Mouse (Mus musculus) gastrocnemius, postnatal 4 days (tissue): ENCODE results near the gene Atp2b2. TPM values are rescaled to one million over a fixed set of nuclear protein-coding genes. Genes with fewer than 3 reads are reported as not detected.
A peak's percentile ranks its signal among the peaks of the same experiment; 100 is the strongest.
"Not testable (repeated sequence)": the region's sequence is repeated elsewhere in the genome, so short reads cannot be mapped to it uniquely, and the experiment has no call there.

Source experiments
- DNase-seq, 2 experiments: peaks; one replicate each; pipeline ENCODE4 v3.0.0; 2021 to 2022; ENCODE audit warnings: low spot score in 2 of 2, mixed read lengths in 2 of 2
- microRNA-seq: library from miRNA; unstranded; fragments of <30 nt; microRNA quantifications from one replicate; pipeline ENCODE4 v1.2.0, GENCODE M21; 2021
- total RNA-seq, 2 experiments: library from RNA; stranded (reverse); gene quantifications; 2 replicates each; pipeline ENCODE4 v1.2.3; 2021

Atp2b2 gene
- total RNA-seq, 2 experiments from 2014 or later: 0.49 to 0.54 TPM

DNA sequence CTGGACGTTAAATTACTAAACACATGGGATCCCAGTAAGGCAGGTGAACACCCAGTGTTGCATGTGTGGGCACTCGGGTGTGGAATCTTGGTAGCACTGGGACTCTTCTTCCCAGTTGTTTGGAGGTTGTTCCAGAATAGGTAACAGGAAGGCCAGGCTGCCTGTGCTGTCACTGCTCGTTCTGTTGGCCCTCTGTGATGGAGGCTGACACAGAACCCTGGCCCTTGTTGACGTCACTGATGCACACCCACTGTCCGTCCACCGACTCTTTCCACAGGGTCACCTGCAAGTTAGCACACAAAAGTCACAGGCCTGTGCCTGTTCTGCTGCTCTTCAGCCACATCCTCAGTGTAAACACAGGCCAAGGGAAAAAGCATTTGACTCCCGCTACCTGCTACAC is 314.2 kb downstream of the Atp2b2 start:
- DNase-seq: no peak

DNA sequence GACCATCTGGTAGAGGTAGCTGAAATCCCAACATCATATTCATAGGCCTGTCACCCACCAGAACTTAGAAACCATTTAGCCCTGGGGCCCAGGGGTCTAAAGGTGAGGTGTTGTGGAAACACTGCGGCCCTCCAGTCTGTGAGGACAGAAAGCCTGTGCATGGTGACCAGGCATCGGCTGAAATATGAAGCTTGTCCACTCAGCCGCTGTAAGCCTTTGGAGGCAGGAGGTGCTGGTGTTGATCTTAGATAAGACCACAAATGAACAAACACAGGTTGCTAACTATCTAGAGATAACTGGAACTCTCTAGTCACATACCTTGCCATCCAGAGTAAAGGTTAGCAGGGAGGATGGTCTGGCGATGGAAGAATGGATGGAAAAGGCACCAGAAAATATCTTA is 321.4 kb downstream of the Atp2b2 start:
- no peak for DNase-seq

DNA sequence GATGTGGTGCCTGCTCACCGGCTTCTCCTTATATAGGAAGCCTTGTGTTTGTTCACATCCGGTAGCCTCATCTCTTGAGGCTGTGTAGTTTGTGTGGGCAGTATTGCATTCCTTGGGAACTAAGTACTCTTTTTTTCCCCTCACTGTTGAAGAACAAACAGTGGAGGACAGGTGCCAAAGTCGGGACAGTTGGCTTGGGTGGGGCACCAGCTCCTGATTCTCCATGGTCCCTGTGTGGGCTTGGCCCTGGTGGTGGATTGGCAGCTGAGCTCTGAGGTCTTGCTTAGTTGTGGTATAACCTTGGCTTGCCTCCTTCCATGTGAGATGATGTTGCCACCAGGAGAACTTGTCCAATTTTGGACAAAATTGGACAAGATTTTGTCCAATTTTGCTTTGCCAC is 322.5 kb downstream of the Atp2b2 start, which contains the start of gene Ghrl:
Ghrl (minus strand) TSS at position 3 of the 400 bp plus-strand sequence.
- no peak for DNase-seq

- DNase-seq: no peak
These were observed 324.9 kb downstream of the Atp2b2 start for GRCm38 (mm10) chr6:113717541-113717940.

DNA sequence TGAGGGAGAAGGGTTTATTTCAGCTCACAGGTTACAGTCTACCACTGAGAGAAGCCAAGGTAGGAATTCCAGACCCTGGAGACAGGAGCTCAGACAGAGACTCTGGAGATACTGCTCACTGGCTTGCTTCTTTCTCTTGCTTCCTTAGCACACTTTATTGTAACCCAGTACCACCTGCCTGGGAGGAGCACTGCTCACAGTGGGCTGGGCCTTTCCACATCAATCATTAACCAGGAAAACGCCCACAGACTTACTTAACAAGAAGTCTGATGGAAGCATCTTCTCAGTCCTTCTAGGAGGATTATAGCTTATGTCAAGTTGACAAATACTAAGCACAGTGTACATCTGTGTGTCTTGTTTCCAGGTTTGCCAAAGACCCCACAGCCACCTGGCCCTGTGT is 327.6 kb downstream of the Atp2b2 start:
- DNase-seq: no peak

GRCm38 (mm10) chr6:113714276-113714675 is 328.1 kb downstream of the Atp2b2 start:
- DNase-seq: no peak

DNA sequence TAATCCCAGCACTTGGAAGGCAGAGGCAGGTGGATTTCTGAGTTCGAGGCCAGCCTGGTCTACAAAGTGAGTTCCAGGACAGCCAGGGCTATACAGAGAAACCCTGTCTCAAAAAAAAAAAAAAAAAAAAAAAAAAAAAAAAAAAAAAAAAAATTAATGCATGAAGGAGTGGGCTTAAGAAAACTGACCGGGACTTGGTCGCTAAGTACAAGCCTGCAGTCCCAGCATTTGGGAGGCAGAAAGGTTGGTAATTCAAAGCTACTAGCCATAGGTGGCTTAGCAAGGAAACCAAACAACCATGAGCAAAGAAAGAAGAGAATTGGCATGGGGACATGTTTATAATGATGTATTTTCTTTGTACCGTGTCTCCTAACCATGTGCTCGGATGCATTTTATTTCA is 329.0 kb downstream of the Atp2b2 start:
- not testable (repeated sequence) for DNase-seq

- no peak for DNase-seq
These were observed 329.7 kb downstream of the Atp2b2 start for GRCm38 (mm10) chr6:113712718-113713117.

DNA sequence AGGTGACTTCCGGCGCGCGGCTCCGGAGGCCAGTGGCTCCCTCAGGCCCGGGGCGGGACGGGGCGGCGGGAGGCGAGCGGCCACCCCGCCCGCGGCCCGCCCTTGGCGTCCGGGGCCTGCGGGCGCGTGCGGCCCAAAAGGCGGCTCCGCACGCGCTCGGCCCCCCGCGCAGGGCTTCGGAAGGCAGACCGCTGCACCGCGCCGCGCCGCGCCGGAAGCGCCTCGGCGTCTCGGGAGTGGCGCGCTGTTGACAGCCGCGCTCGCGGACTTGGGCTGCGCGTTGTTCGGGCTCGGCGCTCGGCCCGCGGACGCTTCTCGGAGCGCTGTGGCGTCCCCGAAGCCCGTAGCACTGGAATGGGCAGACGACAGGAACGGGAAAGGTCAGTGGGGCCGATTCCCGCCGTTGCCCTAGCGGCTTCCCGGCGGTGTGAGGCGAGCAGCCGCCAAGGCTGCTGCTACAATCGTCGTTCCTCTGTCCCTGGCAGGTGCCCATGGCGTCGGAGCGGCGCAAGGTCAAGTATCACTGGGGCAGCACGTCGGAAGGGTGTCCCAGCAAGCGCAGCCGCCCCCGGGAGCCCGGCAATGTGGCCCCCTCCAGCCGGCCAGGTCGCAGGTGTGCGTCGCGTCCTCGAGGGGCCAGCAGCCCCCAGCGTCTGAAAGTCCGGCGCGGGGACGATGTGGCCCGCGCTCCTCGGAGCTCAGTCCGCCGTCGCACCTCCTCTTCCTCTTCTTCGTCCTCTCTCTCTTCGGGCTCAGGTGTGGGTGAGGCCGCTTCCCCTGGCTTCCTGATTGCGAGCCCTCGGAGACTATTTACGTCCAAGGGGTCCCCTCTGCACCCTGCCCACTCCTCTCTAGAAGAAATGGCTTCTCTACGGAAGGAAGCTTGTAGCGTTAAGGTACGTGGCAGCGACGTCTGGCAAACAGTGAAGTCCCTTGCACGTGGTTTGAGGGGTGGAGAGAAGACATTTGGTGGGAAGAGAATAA is 344.9 kb downstream of the Atp2b2 start:
- peak; percentile 35 to 44 for DNase-seq

DNA sequence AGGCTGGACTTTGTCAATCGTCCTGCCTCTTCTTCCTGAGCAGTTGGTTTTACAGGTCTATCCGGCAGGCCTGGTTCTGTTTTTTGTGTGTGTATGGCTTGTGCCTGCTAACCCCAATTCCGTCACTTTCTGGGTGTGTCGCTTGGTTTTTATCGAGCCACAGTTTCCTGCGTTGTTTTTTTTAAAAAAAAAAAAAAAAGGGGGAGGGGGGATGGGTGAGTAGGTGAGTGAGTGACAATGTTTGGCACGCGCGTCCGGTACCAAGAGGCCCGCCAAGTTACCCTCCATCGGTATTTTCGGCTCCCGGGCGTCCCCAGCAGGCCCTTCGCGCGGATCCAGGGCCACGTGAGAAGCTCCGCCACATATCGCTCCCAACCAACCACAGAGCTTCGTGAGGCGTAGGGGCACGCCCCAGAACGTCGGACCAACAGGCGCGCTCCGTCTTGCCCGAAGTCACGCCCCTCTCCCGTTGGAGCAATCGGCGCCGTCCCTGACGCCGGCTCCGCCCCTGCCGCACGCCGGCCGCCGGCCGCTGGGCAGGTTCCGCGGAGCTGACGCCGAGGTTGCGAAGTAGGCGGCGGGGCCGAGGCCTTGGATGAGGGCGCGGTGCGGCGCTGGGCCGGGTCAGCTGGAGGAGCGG is 345.7 kb downstream of the Atp2b2 start, which contains the start of gene Tatdn2:
Tatdn2 (plus strand) TSS at position 469 of the 640 bp plus-strand sequence.
- DNase-seq: peak; percentile 88 to 95

- DNase-seq: no peak
These were observed 346.6 kb downstream of the Atp2b2 start for GRCm38 (mm10) chr6:113695766-113696355.

DNA sequence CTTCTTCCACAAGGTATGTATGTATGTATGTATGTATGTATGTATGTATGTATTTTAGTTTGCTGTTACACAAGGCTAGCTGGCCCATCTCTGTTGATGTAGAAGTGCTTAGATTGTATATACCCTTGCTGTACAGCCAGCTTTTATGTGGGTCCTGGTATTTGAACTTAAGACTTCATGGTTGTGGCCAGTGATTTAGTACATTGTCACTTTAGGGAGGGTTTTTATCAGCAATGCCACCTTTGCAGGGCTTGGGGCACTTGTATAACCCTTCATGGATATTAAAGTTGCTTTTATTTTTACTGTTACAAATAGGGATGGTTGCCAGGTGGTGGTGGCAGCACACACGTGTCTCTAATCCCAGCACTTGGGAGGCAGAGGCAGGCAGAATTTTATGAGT is 347.2 kb downstream of the Atp2b2 start:
- DNase-seq: no peak

Small RNA genes within 50 kb of the gene (microRNA-seq; reads per million reads assigned to microRNA genes)
- gene Mir7042: 1.5 reads per million

Other genes starting within 250 kb of the Atp2b2 start
- under 1 TPM; 0.44 to 0.74 TPM for gene Slc6a11, start 88.6 kb upstream of the Atp2b2 start, total RNA-seq
- gene Slc6a1, start 240.0 kb upstream of the Atp2b2 start, total RNA-seq: under 1 TPM; 0.36 to 0.59 TPM